Mouse (Mus musculus) layer of hippocampus, adult 6 months (tissue): ENCODE data around the gene Dus2. TPM values are rescaled to one million over a fixed set of nuclear protein-coding genes. Genes with fewer than 3 reads are reported as not detected.

ENCODE experiments used
- long read RNA-seq, 2 experiments: library from polyadenylated mRNA; unstranded; transcript quantifications; one replicate each; pipeline ENCODE4 v2.0.0; 2019 to 2020
- microRNA-seq: library from miRNA; unstranded; fragments of <30 nt; microRNA quantifications from one replicate; pipeline ENCODE4 v1.2.0, GENCODE M21; 2020
- polyA plus RNA-seq: library from polyadenylated mRNA; unstranded; fragments of <200 nt; fragmentation: Nextera tagmentation; gene quantifications from 2 replicates; pipeline ENCODE4 v1.2.3, GENCODE M21; 2021

Gene Dus2
- 14.8 and 18.1 TPM in 2 replicates for polyA plus RNA-seq
- long read RNA-seq, experiment 1, transcript Dus2-201 (16 exons, 1,860 nt), result major isoform, 20 of 30 reads
- long read RNA-seq, experiment 1, partial matches to known transcripts, result 4 of 30 reads
- long read RNA-seq, experiment 1, other reads (novel, unspliced or antisense), result 5 of 30 reads
- long read RNA-seq, experiment 2, transcript Dus2-202 (15 exons, 1,837 nt), result minor isoform, 8 of 122 reads
- long read RNA-seq, experiment 2, transcript Dus2-201 (16 exons, 1,860 nt), result major isoform, 98 of 122 reads
- long read RNA-seq, experiment 2, partial matches to known transcripts, result 2 of 122 reads
- long read RNA-seq, experiment 2, other reads (novel, unspliced or antisense), result 14 of 122 reads

GRCm38 (mm10) chr8:105990856-105991387, at the start of gene Dus2:
Gene Dus2, plus strand, starts transcription at chr8:105991337.

GRCm38 (mm10) chr8:105943321-105943739, 47.8 kb upstream of the Dus2 start, which contains the start of gene Lcat:
Gene Lcat, minus strand, starts transcription at chr8:105943382.

GRCm38 (mm10) chr8:105965905-105966341, 25.2 kb upstream of the Dus2 start, which contains the start of gene Slc12a4:
Gene Slc12a4, minus strand, starts transcription at chr8:105966097.

GRCm38 (mm10) chr8:105979325-105979724, 11.8 kb upstream of the Dus2 start, which contains the start of gene Dpep3:
Gene Dpep3, minus strand, starts transcription at chr8:105979429.

GRCm38 (mm10) chr8:106005875-106006274, 14.7 kb downstream of the Dus2 start, which contains the start of gene Dpep2nb:
Gene Dpep2nb, minus strand, starts transcription at chr8:106005975.

GRCm38 (mm10) chr8:106011643-106011986, 20.5 kb downstream of the Dus2 start, which contains the start of gene Ddx28:
Gene Ddx28, minus strand, starts transcription at chr8:106011882.

GRCm38 (mm10) chr8:106058731-106059612, 67.8 kb downstream of the Dus2 start, which contains the start of gene Nfatc3:
Gene Nfatc3, plus strand, starts transcription at chr8:106058840.

Small RNA genes lying within 50 kb of the gene (microRNA-seq; reads per million reads assigned to microRNA genes)
- not detected for gene Mir7074

Other genes starting within 250 kb of the Dus2 start
- 18.4 and 20.8 TPM in 2 replicates for gene Gfod2, start 232.7 kb upstream of the Dus2 start, polyA plus RNA-seq
- 3.1 TPM in 2 replicates for gene Ranbp10, start 164.0 kb upstream of the Dus2 start, polyA plus RNA-seq
- 0.36 and 0.59 TPM in 2 replicates for gene Tsnaxip1, start 163.6 kb upstream of the Dus2 start, polyA plus RNA-seq
- 10.9 and 12.0 TPM in 2 replicates for gene Cenpt, start 138.1 kb upstream of the Dus2 start, polyA plus RNA-seq
- gene Thap11, start 136.2 kb upstream of the Dus2 start, polyA plus RNA-seq, result 45.1 and 53.6 TPM in 2 replicates
- gene Nutf2, start 130.8 kb upstream of the Dus2 start, polyA plus RNA-seq, result 144 and 150 TPM in 2 replicates
- 19.7 and 20.7 TPM in 2 replicates for gene Edc4, start 110.5 kb upstream of the Dus2 start, polyA plus RNA-seq
- gene Nrn1l, start 97.8 kb upstream of the Dus2 start, polyA plus RNA-seq, result 3.4 and 3.6 TPM in 2 replicates
- 3.7 and 4.3 TPM in 2 replicates for gene Pskh1, start 90.9 kb upstream of the Dus2 start, polyA plus RNA-seq
- gene Ctrl, start 57.5 kb upstream of the Dus2 start, polyA plus RNA-seq, result not detected in 2 replicates
- gene Psmb10, start 52.9 kb upstream of the Dus2 start, polyA plus RNA-seq, result 132 and 140 TPM in 2 replicates
- 27.6 and 35.6 TPM in 2 replicates for gene Lcat, start 48.0 kb upstream of the Dus2 start, polyA plus RNA-seq
- gene Slc12a4, start 25.2 kb upstream of the Dus2 start, polyA plus RNA-seq, result 11.5 and 14.0 TPM in 2 replicates
- not detected in 2 replicates for gene Dpep3, start 11.9 kb upstream of the Dus2 start, polyA plus RNA-seq
- not detected in 2 replicates for gene Dpep2nb, start 14.6 kb downstream of the Dus2 start, polyA plus RNA-seq
- 16.3 and 18.7 TPM in 2 replicates for gene Ddx28, start 20.5 kb downstream of the Dus2 start, polyA plus RNA-seq
- 3.4 and 3.5 TPM in 2 replicates for gene Nfatc3, start 67.5 kb downstream of the Dus2 start, polyA plus RNA-seq
- gene Esrp2, start 145.6 kb downstream of the Dus2 start, polyA plus RNA-seq, result not detected in 2 replicates
- 7.8 and 8.0 TPM in 2 replicates for gene Pla2g15, start 159.1 kb downstream of the Dus2 start, polyA plus RNA-seq
- 18.8 and 22.9 TPM in 2 replicates for gene Slc7a6, start 177.5 kb downstream of the Dus2 start, polyA plus RNA-seq
- 7.5 and 7.6 TPM in 2 replicates for gene Slc7a6os, start 219.6 kb downstream of the Dus2 start, polyA plus RNA-seq
- gene Prmt7, start 219.6 kb downstream of the Dus2 start, polyA plus RNA-seq, result 32.4 and 37.9 TPM in 2 replicates